Mouse (Mus musculus) hindbrain, postnatal 0 days (tissue): ENCODE measurements at regions not wholly inside any gene's neighbourhood (a gene's known extent, or its start where the extent isn't known, plus 50 kb on each side); places are given as distances from the start of the nearest gene placed in this dataset.

Source experiments
- ATAC-seq: fragments of 200-750 bp; cut with Nextera tagmentation; 2 replicates; pipeline ENCODE4 v1.8.0; 2017; ENCODE audit warnings: mild to moderate bottlenecking, moderate TSS enrichment, moderate library complexity
- DNase-seq: peaks from one replicate; pipeline ENCODE4 v3.0.0-alpha.2; 2015; ENCODE audit warnings: low spot score
- H3K27ac ChIP-seq: fragments of 300-500 bp; sonication (generic); 2 replicates; pipeline ENCODE4 v1.5.1; 2014; ENCODE audit warnings: mild to moderate bottlenecking
- H3K27me3 ChIP-seq: fragments of 300-500 bp; sonication (generic); 2 replicates; pipeline ENCODE4 v1.6.1; 2014; ENCODE audit warnings: low read length, mixed read lengths; ENCODE audit not compliant: insufficient read depth
- H3K36me3 ChIP-seq: fragments of 300-500 bp; sonication (generic); 2 replicates; pipeline ENCODE4 v1.6.1; 2014; ENCODE audit warnings: low read length, mixed read lengths; ENCODE audit not compliant: insufficient read depth
- H3K4me1 ChIP-seq: fragments of 300-500 bp; sonication (generic); 2 replicates; pipeline ENCODE4 v1.6.1; 2014; ENCODE audit warnings: antibody characterized with exemption, low read length, mixed read lengths; ENCODE audit not compliant: insufficient read depth
- H3K4me2 ChIP-seq: fragments of 300-500 bp; sonication (generic); 2 replicates; pipeline ENCODE4 v1.6.1; 2014; ENCODE audit warnings: low read depth, mild to moderate bottlenecking, low read length, moderate library complexity, mixed read lengths
- H3K4me3 ChIP-seq: fragments of 300-500 bp; sonication (generic); 2 replicates; pipeline ENCODE4 v1.5.1; 2014; ENCODE audit warnings: low read length
- H3K9ac ChIP-seq: fragments of 300-500 bp; sonication (generic); replicated peaks from 2 replicates; pipeline ENCODE4 v1.6.1; 2014; ENCODE audit warnings: mild to moderate bottlenecking, low read length, moderate library complexity, mixed read lengths
- H3K9me3 ChIP-seq: fragments of 300-500 bp; sonication (generic); 2 replicates; pipeline ENCODE4 v1.6.1; 2016; ENCODE audit warnings: low read length, mixed read lengths
- CTCF ChIP-seq: IDR thresholded peaks from 2 replicates; pipeline ENCODE4 v1.5.1; 2016; ENCODE audit warnings: antibody characterized with exemption, control low read depth, low read depth
- WGBS: fragments of 180-500 bp; shearing (Covaris S2); extraction: QIAGEN DNeasy Blood & Tissue Kit; methylation state at CpG from one replicate; pipeline ENCODE4 v1.1.7; 2014; 5-methylcytosine and 5-hydroxymethylcytosine counted together

- H3K27ac ChIP-seq, result no peak overlapping the region
- DNase-seq, result no peak
- H3K4me1 ChIP-seq, result no peaks in the 10 kb centered on the region
- H3K9ac ChIP-seq, result no peak overlapping the region
- no peaks in the 10 kb centered on the region for H3K27me3 ChIP-seq
- WGBS, result 71% methylated on average over 3 of the region's 3 CpGs
- H3K4me2 ChIP-seq, result no peak overlapping the region
- H3K9me3 ChIP-seq, result no peaks in the 10 kb centered on the region
- ATAC-seq, result no peak
- no peaks in the 10 kb centered on the region for H3K36me3 ChIP-seq
- H3K4me3 ChIP-seq, result no peak overlapping the region
- TF ChIP-seq CTCF, result no peak
Observed at GRCm38 (mm10) chr10:98629248-98629647, 285.0 kb upstream of the Atp2b1 start.

GRCm38 (mm10) chr10:98637759-98638611 lies 276.2 kb upstream of the Atp2b1 start:
- Histone ChIP-seq H3K9me3 (no peaks in the 10 kb centered on the region), H3K9ac (no peak overlapping the region), H3K4me3 (no peak overlapping the region), H3K36me3 (no peaks in the 10 kb centered on the region), H3K4me2 (no peak overlapping the region), H3K27me3 (no peaks in the 10 kb centered on the region), H3K4me1 (no peaks in the 10 kb centered on the region), H3K27ac (no peak overlapping the region)
- TF ChIP-seq CTCF, result no peak
- WGBS, result 74% methylated on average over 14 of the region's 14 CpGs
- ATAC-seq (no peak), DNase-seq (no peak)

GRCm38 (mm10) chr10:98645681-98646122 lies 268.5 kb upstream of the Atp2b1 start:
- Histone ChIP-seq H3K36me3 (no peaks in the 10 kb centered on the region), H3K9me3 (no peaks in the 10 kb centered on the region), H3K4me1 (no peaks in the 10 kb centered on the region), H3K27me3 (no peaks in the 10 kb centered on the region), H3K4me3 (no peak overlapping the region), H3K4me2 (0 out of 2 replicates have a peak overlapping the region, but pooled peaks have one; percentile 13), H3K9ac (no peak overlapping the region), H3K27ac (peak overlapping the region; percentile 76)
- peak; percentile 64 for DNase-seq
- 64% methylated on average over 10 of the region's 10 CpGs for WGBS
- no peak for TF ChIP-seq CTCF
- peak; percentile 89 for ATAC-seq

GRCm38 (mm10) chr10:98646311-98646999 lies 267.8 kb upstream of the Atp2b1 start:
- no peaks in the 10 kb centered on the region for H3K4me1 ChIP-seq
- H3K27me3 ChIP-seq, result no peaks in the 10 kb centered on the region
- no peak overlapping the region for H3K9ac ChIP-seq
- peak; percentile 73 for ATAC-seq
- no peaks in the 10 kb centered on the region for H3K36me3 ChIP-seq
- peak overlapping the region; percentile 76; the same call in 1 of the 2 replicates for H3K27ac ChIP-seq
- WGBS, result 32% methylated on average over 8 of the region's 8 CpGs
- no peak for TF ChIP-seq CTCF
- no peak overlapping the region for H3K4me3 ChIP-seq
- no peak overlapping the region for H3K4me2 ChIP-seq
- peak; percentile 50 for DNase-seq
- H3K9me3 ChIP-seq, result no peaks in the 10 kb centered on the region

GRCm38 (mm10) chr10:98648710-98649245 lies 265.4 kb upstream of the Atp2b1 start:
- no peaks in the 10 kb centered on the region for H3K4me1 ChIP-seq
- H3K4me3 ChIP-seq, result no peak overlapping the region
- no peaks in the 10 kb centered on the region for H3K36me3 ChIP-seq
- H3K27me3 ChIP-seq, result no peaks in the 10 kb centered on the region
- TF ChIP-seq CTCF, result no peak
- no peaks in the 10 kb centered on the region for H3K9me3 ChIP-seq
- WGBS, result 88% methylated on average over 7 of the region's 7 CpGs
- peak; percentile 44 for DNase-seq
- ATAC-seq, result no peak
- no peak overlapping the region for H3K27ac ChIP-seq
- H3K9ac ChIP-seq, result no peak overlapping the region
- H3K4me2 ChIP-seq, result no peak overlapping the region

GRCm38 (mm10) chr10:98650533-98650932 lies 263.7 kb upstream of the Atp2b1 start:
- WGBS, result 93% methylated on average over 4 of the region's 4 CpGs

More at GRCm38 (mm10) chr10:98650533-98650932, 263.7 kb upstream of the Atp2b1 start:
- H3K36me3 ChIP-seq, result no peaks in the 10 kb centered on the region
- H3K4me1 ChIP-seq, result no peaks in the 10 kb centered on the region
- no peaks in the 10 kb centered on the region for H3K27me3 ChIP-seq
- H3K9me3 ChIP-seq, result no peaks in the 10 kb centered on the region
- no peak for DNase-seq
- TF ChIP-seq CTCF, result no peak
- no peak overlapping the region for H3K4me2 ChIP-seq
- ATAC-seq, result no peak
- no peak overlapping the region for H3K9ac ChIP-seq
- H3K4me3 ChIP-seq, result no peak overlapping the region
- no peak overlapping the region for H3K27ac ChIP-seq
